Mouse (Mus musculus) embryonic facial prominence, embryonic 14.5 days (tissue): ENCODE results near the gene Npas3. TPM values are rescaled to one million over a fixed set of nuclear protein-coding genes. Genes with fewer than 3 reads are reported as not detected.
A peak's percentile ranks its signal among the peaks of the same experiment; 100 is the strongest.

Experiments
- ATAC-seq: fragments of 200-750 bp; cut with Nextera tagmentation; 2 replicates; pipeline ENCODE4 v1.8.0; 2017; ENCODE audit warnings: low read depth, moderate number of reproducible peaks, moderate TSS enrichment
- DNase-seq: peaks from one replicate; pipeline ENCODE4 v3.0.0-alpha.2; 2015; ENCODE audit warnings: low spot score
- H3K27ac ChIP-seq: fragments of 300-500 bp; sonication (generic); replicated peaks from 2 replicates; pipeline ENCODE4 v1.5.1; 2014; ENCODE audit warnings: low read depth, mild to moderate bottlenecking, low read length, moderate library complexity
- H3K27me3 ChIP-seq: fragments of 300-500 bp; sonication (generic); replicated peaks from 2 replicates; pipeline ENCODE4 v1.6.1; 2014; ENCODE audit warnings: low read length; ENCODE audit not compliant: control insufficient read depth, insufficient read depth
- H3K36me3 ChIP-seq: fragments of 300-500 bp; sonication (generic); 2 replicates; pipeline ENCODE4 v1.6.1; 2014; ENCODE audit warnings: low read length, mixed read lengths; ENCODE audit not compliant: control insufficient read depth, insufficient read depth
- H3K4me1 ChIP-seq: fragments of 300-500 bp; sonication (generic); 2 replicates; pipeline ENCODE4 v1.6.1; 2014; ENCODE audit warnings: antibody characterized with exemption, low read length; ENCODE audit not compliant: control insufficient read depth, insufficient read depth
- H3K4me2 ChIP-seq: fragments of 300-500 bp; sonication (generic); 2 replicates; pipeline ENCODE4 v1.6.1; 2014; ENCODE audit warnings: low read depth, mild to moderate bottlenecking, low read length, moderate library complexity, mixed read lengths
- H3K4me3 ChIP-seq: fragments of 300-500 bp; sonication (generic); 2 replicates; pipeline ENCODE4 v1.5.1; 2014; ENCODE audit warnings: low read depth, mild to moderate bottlenecking, low read length
- H3K9ac ChIP-seq: fragments of 300-500 bp; sonication (generic); 2 replicates; pipeline ENCODE4 v1.6.1; 2014; ENCODE audit warnings: low read depth, mild to moderate bottlenecking, low read length, moderate library complexity, mixed read lengths
- H3K9me3 ChIP-seq: fragments of 300-500 bp; sonication (generic); 2 replicates; pipeline ENCODE4 v1.6.1; 2016; ENCODE audit warnings: low read length; ENCODE audit not compliant: control insufficient read depth
- WGBS: fragments of 180-500 bp; shearing (Covaris S2); extraction: QIAGEN DNeasy Blood & Tissue Kit; methylation state at CpG from one replicate; pipeline ENCODE4 v1.1.7; 2014; 5-methylcytosine and 5-hydroxymethylcytosine counted together
- polyA plus RNA-seq: library from polyadenylated mRNA; unstranded; fragments of >200 nt; fragmentation: Nextera tagmentation; extraction: Ambion mirVana; gene quantifications from 2 replicates; pipeline ENCODE4 v1.2.1, GENCODE M21; 2014

Npas3 gene
- polyA plus RNA-seq, 1 experiment from 2014 or later = 4.4 TPM

GRCm38 (mm10) chr12:54052939-54053338 lies 804.5 kb downstream of the Npas3 start:
- Histone ChIP-seq H3K27ac (no peak overlapping the region), H3K4me3 (no peak overlapping the region), H3K9ac (no peak overlapping the region), H3K9me3 (no peaks in the 10 kb centered on the region), H3K36me3 (no peaks in the 10 kb centered on the region), H3K4me2 (no peak overlapping the region), H3K4me1 (no peaks in the 10 kb centered on the region), H3K27me3 (no peaks in the 10 kb centered on the region)
- no peak for ATAC-seq
- WGBS = 61% methylated on average over 3 of the region's 3 CpGs
- no peak for DNase-seq

- no peaks in the 10 kb centered on the region for H3K9me3 ChIP-seq
- no peak overlapping the region for H3K4me3 ChIP-seq
- ATAC-seq (no peak), DNase-seq (no peak)
- H3K36me3 ChIP-seq = no peaks in the 10 kb centered on the region
- no peaks in the 10 kb centered on the region for H3K4me1 ChIP-seq
- no peak overlapping the region for H3K9ac ChIP-seq
- no peak overlapping the region for H3K4me2 ChIP-seq
- H3K27ac ChIP-seq = no peak overlapping the region
- H3K27me3 ChIP-seq = no peaks in the 10 kb centered on the region
- WGBS = 90% methylated on average over 6 of the region's 6 CpGs
These were observed 805.1 kb downstream of the Npas3 start for GRCm38 (mm10) chr12:54053598-54053997.

GRCm38 (mm10) chr12:54060732-54061131 lies 812.3 kb downstream of the Npas3 start:
- Histone ChIP-seq H3K27ac (no peak overlapping the region), H3K4me3 (no peak overlapping the region), H3K36me3 (no peaks in the 10 kb centered on the region), H3K4me2 (no peak overlapping the region), H3K4me1 (no peaks in the 10 kb centered on the region), H3K27me3 (peaks cover 16% of the 10 kb centered on the region), H3K9me3 (no peaks in the 10 kb centered on the region), H3K9ac (no peak overlapping the region)
- DNase-seq (peak; percentile 83), ATAC-seq (peak; percentile 72; the same call in 1 of the 2 replicates)
- WGBS = 14% methylated on average over 8 of the region's 8 CpGs

GRCm38 (mm10) chr12:54061168-54061567 lies 812.7 kb downstream of the Npas3 start:
- Histone ChIP-seq H3K27ac (no peak overlapping the region), H3K9ac (no peak overlapping the region), H3K36me3 (no peaks in the 10 kb centered on the region), H3K27me3 (peaks cover 16% of the 10 kb centered on the region), H3K9me3 (no peaks in the 10 kb centered on the region), H3K4me1 (no peaks in the 10 kb centered on the region), H3K4me2 (no peak overlapping the region), H3K4me3 (no peak overlapping the region)
- ATAC-seq = no peak
- DNase-seq = no peak
- 65% methylated on average over 6 of the region's 6 CpGs for WGBS

- Histone ChIP-seq H3K4me1 (peaks cover 7% of the 10 kb centered on the region; the same call in 1 of the 2 replicates), H3K36me3 (no peaks in the 10 kb centered on the region), H3K9me3 (no peaks in the 10 kb centered on the region), H3K4me3 (no peak overlapping the region), H3K27me3 (peaks cover 50% of the 10 kb centered on the region), H3K4me2 (0 out of 2 replicates have a peak overlapping the region, but pooled peaks have one; percentile 10), H3K9ac (no peak overlapping the region), H3K27ac (no peak overlapping the region)
- no peak for DNase-seq
- no peak for ATAC-seq
- 43% methylated on average over 16 of the region's 16 CpGs for WGBS
These were observed 816.5 kb downstream of the Npas3 start for GRCm38 (mm10) chr12:54064986-54065385.

GRCm38 (mm10) chr12:54065607-54066006 lies 817.1 kb downstream of the Npas3 start:
- no peak overlapping the region for H3K9ac ChIP-seq
- H3K27me3 ChIP-seq = peaks cover 50% of the 10 kb centered on the region
- H3K4me3 ChIP-seq = no peak overlapping the region
- 70% methylated on average over 11 of the region's 11 CpGs for WGBS
- DNase-seq = no peak
- H3K4me1 ChIP-seq = peaks cover 7% of the 10 kb centered on the region; the same call in 1 of the 2 replicates
- H3K27ac ChIP-seq = no peak overlapping the region
- H3K36me3 ChIP-seq = no peaks in the 10 kb centered on the region
- no peak overlapping the region for H3K4me2 ChIP-seq
- ATAC-seq = no peak
- H3K9me3 ChIP-seq = no peaks in the 10 kb centered on the region

- Histone ChIP-seq H3K27ac (no peak overlapping the region), H3K9me3 (no peaks in the 10 kb centered on the region), H3K27me3 (peaks cover 46% of the 10 kb centered on the region), H3K4me2 (peak overlapping the region; percentile 73), H3K4me3 (peak overlapping the region; percentile 47), H3K36me3 (no peaks in the 10 kb centered on the region), H3K4me1 (peaks cover 7% of the 10 kb centered on the region; the same call in 1 of the 2 replicates), H3K9ac (no peak overlapping the region)
- DNase-seq (no peak), ATAC-seq (0 out of 2 replicates have a peak, but pooled peaks have one; percentile 26)
- 30% methylated on average over 14 of the region's 14 CpGs for WGBS
These were observed 818.9 kb downstream of the Npas3 start for GRCm38 (mm10) chr12:54067419-54067818.

GRCm38 (mm10) chr12:54067886-54068756 lies 819.6 kb downstream of the Npas3 start:
- 6% methylated on average over 56 of the region's 84 CpGs for WGBS
- H3K4me3 ChIP-seq = peak overlapping the region; percentile 47
- no peaks in the 10 kb centered on the region for H3K36me3 ChIP-seq
- H3K27me3 ChIP-seq = peaks cover 41% of the 10 kb centered on the region
- ATAC-seq (peak; percentile 70), DNase-seq (peak; percentile 80)
- H3K9ac ChIP-seq = peak overlapping the region; percentile 54
- no peak overlapping the region for H3K27ac ChIP-seq
- H3K4me1 ChIP-seq = peaks cover 7% of the 10 kb centered on the region; the same call in 1 of the 2 replicates
- peak overlapping the region; percentile 73 for H3K4me2 ChIP-seq
- H3K9me3 ChIP-seq = no peaks in the 10 kb centered on the region
